Mouse (Mus musculus): ENCODE data around the gene Fam189a2.

Gene Fam189a2

DNA sequence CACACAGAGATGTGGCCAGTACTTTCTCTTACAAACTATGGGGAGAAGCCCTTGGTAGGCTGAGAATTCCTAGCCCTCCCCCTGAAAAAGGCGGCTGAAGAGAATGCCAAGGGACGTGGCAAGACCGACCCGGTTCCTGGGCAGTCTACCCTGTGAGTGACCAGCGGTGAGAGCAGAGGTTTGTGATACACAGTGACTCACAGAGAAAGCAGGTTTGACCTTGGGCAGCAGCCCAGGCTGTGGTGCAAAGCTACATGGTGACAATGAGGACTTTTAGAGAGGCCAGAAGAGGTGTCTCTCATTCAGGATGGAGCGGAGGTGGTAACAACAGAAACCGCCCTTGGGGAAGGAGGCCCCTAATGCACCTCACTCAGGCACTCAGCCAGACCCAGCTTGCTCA lies 59.4 kb downstream of the Fam189a2 start:
- no peak for DNase-seq (ENCODE audit: low spot score)

DNA sequence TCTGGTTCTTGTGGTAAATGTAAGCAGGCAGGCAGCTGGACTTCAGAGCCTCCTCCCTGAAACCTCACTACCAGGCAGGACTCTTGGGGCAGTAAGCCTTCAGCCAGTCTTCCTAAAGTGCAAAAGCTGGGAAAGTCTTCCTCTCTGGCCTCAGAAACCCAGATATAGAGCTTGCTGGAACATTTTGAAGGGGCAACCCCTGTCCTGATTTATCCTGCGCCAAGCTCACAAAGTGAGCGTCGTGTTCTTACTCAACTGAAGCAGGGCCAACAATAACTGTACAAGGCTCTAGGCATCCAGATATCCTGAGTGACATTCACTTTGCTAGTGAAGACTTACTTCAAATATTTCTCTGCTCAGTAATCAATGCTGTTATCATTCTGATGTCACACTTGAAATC lies 60.4 kb downstream of the Fam189a2 start:
- DNase-seq (ENCODE audit: low spot score) = no peak

DNA sequence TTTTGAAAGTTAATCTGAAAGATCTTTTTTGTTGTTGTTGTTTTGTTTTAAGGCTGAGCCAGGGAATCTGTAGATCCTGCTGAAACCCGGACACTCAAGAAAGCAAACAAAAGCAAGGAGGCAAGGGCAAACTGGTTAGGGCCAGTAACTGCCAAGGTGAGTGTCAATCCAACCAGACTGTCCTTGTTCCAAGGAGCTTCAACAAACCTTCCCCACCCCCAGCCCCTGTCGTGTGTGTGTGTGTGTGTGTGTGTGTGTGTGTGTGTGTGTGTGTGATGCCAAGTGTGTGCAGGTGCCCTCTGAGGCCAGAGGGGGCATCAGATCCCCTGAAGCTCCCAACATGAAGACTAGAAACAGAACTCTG lies 62.0 kb downstream of the Fam189a2 start:
- DNase-seq (ENCODE audit: low spot score) = no peak

DNA sequence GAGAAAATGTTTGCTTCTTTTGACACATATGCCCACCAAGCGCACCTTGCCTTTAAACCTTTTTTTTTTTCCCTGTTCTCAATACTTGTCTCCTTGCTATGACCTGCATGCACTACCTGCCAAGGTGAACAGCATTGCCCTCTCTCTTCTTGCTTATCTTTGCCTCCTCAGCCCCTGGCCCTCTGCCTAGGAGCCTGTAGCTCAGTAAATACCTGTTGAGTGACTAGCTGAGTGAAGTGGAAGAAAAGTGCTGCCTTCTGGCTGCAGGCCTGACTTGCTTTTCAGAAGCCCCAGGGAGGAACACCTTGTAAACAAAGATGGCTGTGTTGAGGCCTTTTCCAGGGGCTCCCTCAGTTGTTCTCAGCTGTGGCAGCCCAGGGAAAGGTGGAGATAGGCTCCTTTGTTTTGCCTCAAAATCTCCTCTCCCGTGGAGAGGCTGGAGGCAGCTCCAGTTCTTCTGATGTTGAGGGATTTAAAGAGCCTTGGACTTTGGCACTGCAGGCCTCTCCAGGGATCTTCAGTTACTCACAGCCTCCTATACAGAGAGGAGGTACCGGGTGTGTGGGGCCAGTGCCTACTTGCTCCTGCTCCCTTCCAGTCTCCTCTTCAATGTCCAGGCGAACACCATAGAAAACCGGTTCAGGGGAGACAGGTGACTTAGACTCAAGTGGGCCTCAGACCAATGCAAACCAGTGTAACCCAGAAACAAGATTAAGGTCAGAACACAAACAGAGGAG lies 62.5 kb downstream of the Fam189a2 start:
- DNase-seq (ENCODE audit: low spot score) = no peak

DNA sequence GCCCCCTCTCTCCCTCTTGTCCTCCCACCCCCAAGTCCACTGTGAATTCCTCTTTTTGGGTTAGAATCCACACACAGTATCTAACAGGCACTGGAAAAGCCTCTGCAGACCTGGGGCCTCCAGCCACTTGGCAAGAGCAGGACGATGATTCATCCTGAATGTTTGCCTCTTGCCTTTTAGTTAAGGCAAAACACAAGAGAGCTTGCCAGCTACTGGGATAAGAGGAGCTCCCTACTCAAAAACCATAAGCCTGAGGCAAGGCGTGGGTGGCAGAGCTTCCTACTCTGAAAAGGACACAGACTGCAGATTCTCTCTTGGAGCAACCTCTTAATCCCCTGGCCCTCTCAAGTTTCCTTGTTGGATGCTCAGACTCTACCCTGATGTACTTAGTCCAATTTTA lies 63.7 kb downstream of the Fam189a2 start:
- peak; percentile 56 for DNase-seq (ENCODE audit: low spot score)

DNA sequence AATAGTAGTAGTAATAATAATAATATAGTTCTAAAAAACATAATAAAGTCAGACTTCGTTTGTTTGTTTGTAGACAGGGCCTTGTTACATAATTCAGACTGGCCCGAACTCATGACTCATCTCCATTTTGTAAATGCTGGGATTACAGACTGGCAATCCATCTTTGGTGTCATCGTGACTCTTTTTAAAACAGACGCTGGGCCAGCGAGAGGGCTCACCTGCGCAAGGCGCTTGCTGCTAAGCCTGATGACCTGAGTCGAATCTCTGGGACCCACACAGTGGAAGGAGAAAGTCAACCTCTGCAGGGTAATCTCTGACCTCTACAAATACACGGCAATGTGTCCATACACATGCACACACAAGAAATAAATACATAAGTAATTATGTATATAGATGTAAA lies 64.4 kb downstream of the Fam189a2 start:
- no peak for DNase-seq (ENCODE audit: low spot score)

DNA sequence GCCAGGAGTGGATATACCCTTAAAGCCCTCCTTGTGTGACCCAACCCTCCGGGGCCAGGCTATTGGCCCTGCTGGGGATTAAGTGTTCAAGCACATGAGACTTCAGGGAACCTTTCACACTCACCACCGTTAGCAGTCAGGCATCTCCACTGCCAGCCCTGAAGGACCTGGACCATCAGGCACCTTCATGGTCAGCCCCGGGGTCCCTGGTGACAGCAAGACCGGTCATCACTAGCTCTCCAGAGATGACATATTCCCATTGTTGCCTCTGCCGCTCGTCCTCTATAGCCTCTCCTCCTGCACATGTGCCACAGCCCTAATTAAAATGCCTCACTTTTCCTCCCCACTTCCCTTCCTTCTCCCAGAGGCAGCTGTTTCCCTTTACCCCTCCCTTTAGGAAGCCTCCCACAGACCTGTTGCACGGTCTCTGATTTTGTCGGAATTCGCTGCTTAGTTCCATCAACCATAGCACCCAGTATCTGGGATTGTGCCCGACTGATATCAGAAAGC lies 66.4 kb downstream of the Fam189a2 start:
- no peak for DNase-seq (ENCODE audit: low spot score)

DNA sequence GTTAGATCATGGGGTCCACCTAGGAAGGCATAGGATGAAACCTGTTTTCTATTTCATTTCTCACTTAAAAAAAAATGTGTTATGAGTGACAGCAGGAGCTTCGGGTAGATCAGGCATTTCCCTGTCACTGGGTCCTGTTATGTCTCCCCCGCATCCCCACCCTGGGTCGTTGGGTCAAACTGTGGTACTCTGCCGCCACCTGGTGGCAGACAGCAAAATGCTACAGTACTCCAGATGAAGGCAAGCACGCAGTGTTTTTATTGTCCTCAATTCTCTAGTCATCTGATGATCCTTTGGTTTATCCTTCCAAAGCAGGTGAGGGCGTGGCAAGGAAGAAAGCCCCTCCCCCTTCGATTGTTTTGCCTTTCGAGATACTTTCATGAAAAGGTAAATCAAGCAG lies 69.3 kb downstream of the Fam189a2 start:
- no peak for DNase-seq (ENCODE audit: low spot score)

DNA sequence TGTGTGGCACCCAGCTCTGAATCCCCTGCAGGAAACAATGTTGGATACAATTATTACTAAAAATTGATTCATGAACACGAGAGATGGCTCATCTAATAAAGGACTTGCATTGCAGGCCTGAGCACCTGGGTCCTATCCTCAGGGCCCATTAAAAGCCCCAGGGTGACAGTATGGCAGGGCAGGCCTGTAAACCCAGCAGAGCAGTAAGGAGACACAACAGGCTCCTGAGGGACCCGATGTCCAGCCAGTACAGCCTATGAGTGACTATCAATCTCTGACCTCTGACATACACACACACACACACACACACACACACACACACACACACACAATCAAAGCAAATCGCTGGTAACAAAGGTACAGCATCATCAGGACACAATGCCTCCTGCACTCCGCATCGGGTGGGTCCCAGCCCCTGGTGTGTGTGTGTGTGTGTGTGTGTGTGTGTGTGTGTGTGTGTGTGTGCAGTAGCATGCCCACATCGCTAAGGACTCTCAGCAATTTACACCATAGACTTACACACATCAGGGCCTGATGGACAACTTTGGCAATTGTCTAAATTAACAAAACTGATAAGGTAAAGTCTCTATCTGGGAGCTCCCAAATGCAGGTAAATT lies 69.9 kb downstream of the Fam189a2 start:
- DNase-seq (ENCODE audit: low spot score) = no peak

DNA sequence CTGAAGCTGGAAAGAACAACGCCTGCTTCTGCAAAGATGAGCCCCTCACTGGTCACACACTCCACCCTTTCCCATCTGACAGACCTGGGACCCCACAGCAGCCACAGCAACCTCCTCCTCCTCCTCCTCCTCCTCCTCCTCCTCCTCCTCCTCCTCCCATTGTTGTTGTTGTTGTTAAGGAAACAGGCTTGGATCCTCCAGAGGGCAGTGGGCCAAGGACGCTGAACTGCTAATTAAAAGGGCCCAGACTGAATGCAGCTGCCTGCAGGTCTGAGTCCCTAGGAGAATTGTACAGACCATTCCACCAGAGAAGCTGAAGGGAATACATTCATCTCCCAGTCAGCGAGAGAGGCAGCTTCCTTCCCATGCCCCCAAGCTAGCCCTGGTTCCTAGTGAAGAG lies 70.5 kb downstream of the Fam189a2 start:
- DNase-seq (ENCODE audit: low spot score) = no peak

DNA sequence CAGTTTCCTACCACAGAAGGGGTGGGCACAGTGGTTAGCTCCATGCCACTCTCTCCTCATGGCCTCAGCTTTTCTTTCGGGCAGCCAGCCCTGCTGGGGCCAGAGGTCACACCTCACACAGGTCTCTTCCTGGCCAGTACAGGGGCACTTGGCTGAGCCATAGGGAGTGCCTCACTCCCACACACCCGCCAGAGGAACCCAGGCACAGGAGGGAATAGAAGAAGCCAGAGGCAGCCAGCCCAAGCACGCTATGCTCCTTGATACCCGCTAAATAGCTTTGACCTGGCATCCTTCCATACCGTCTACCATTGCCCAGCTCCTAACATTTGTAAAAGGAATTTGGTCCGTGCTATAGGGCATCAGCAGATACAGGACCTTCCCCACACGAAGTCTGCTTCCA lies 70.9 kb downstream of the Fam189a2 start:
- DNase-seq (ENCODE audit: low spot score) = no peak

DNA sequence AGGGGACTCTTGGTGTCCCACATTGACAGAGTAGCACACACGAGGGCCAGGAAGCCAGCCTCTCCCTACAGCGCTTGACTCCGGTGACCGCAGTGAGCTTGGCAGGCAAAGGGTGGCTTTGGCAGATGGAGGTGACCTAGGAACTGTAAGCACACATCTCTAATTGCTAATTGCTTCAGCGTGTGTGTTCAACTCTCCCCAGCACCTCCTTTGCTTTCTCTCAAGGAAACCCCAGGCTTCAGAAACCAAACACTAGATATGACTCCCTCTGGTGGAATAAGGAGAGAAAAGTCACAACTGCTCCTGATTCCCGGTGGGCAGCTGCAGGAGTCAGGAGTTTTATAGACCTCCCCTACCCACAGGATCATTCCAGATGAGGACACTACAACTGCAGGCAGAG lies 71.9 kb downstream of the Fam189a2 start:
- no peak for DNase-seq (ENCODE audit: low spot score)

DNA sequence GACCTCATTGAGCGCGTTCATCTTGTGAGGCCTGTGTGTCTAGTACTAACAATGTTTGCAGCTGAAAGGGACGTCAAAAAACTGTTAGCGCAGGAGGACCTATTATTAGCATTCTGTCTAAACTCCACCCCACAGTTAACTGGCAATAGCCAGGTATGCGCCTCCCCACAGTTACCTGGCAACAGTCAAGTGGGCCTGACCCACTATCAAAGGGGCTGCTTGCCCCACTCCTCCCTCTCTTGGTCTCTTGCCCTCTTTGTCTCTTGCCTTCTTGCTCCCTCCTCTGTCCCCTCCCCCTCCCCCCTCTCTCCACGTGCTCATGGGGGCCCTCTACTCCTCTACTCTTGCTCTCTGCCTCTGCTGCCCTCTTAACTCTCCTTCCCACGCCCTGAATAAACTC lies 73.3 kb downstream of the Fam189a2 start:
- DNase-seq (ENCODE audit: low spot score) = no peak

DNA sequence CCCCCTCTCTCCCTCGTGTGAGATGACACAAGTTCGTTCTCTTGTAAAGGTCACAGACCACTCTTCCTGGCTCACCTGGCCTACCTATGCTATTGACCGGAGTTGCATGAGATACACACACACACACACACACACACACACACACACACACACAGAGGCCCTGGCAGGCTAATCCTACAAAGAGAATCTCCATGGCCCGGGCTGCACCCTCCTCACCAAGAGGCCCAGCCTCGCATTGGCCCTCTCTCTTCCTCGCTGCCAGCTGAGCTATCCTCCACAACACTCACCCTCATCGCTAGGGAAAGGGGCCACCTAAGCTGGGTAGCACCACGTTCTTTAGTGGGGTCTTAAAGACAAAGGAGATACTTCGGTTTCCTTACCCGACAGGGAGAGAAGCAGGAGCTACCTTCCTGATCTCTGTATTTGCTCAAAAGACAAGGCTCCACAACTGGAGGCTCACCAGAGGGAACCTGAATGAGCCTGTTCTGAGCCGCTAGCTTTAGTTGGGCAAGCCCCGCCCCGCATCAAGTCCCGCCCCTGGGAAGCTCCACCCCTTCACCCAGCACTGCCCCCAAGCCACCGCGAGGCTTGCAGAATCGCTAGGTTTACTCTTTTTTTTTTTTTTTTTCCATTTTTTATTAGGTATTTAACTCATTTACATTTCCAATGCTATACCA lies 74.4 kb downstream of the Fam189a2 start:
- DNase-seq (ENCODE audit: low spot score) = no peak

DNA sequence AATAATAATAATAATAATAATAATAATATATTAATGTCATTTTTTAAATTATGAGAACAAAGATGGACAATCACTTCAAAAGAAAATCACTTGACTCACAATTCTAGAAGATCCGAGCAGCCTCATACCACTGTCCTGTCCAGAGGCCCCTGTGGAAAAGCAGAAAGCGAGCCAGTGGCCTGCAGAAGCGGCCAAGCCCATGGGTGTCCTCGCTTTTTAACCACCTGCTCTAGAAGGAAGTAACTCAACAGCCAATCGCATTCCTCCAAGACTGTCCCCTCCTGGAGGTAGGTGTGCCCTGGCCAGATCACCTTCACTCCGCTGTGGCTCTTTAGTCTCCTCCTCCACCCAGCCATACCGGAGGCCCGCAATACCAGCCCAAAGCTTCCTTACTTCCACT lies 75.4 kb downstream of the Fam189a2 start:
- no peak for DNase-seq (ENCODE audit: low spot score)

DNA sequence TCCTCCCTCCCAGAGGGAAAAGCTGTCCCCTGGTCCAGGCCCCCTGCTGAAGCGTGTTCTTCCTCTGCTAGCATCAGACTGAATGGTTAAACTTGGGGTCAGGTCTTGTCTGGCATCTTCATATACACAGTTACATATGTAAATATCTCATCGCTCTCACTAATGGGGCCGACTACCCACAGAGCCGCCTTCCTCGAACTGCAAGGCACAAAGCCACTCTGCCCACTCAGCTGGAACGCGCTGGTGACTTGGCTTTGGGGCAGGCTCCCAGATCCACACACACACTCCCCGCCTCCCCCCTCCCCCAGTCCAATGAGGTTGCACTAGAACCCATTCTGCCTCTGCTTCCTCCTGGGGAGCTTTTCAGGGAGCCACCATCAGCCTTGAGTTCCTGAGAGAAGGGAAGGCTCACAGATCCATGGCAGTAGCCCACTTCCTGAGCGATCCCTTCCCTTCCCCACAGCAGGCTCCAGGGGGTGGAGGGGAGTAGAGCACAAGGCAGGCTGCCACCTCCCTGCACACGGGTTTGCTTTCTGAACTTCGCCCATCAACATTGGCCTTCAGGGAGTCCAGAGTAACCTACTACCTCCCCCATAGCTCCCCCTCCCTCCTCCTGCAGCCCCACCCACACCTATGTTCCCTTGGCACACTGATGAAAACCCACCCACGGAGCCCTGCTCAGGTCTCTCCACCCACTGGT lies 82.4 kb downstream of the Fam189a2 start:
- no peak for DNase-seq (ENCODE audit: low spot score)

DNA sequence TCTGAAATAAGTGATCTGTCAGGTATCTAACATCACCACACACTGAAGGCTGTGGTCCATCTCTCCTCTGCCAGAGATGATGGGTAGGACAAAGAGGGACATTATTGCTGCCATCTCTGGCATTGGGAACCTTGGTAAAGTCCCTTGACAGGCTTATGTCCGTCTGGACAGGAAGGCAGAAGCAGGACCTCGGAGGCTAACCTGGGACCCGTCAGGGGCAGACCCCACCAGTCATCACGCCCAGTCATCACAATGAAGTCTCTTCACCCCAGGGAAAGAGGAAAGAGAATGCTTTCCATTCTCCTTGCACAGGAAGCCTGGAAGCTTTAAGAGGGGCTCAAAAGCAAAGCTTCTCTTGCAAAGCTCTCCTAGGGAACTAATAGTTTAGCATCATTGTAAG lies 82.9 kb downstream of the Fam189a2 start:
- DNase-seq (ENCODE audit: low spot score) = no peak

DNA sequence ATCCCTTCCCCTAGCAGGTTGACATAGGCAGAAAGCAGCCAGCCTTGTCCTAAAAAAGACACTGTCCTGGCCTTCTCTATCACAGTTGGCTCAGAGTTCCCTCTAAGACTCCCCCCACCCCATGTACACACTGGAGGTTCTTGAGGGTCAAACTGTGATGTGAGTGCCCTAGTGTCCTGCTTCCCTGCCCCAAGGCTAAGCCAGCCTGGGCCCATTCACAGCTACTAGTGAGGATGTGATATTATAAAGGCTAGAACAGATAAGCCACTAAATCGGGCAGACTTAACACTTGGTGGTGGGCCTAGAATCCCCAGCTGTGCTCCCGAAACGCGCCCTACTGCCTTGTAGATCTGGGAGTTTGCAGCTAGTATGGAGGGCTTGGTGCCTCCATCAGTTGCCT lies 84.1 kb downstream of the Fam189a2 start:
- no peak for DNase-seq (ENCODE audit: low spot score)

DNA sequence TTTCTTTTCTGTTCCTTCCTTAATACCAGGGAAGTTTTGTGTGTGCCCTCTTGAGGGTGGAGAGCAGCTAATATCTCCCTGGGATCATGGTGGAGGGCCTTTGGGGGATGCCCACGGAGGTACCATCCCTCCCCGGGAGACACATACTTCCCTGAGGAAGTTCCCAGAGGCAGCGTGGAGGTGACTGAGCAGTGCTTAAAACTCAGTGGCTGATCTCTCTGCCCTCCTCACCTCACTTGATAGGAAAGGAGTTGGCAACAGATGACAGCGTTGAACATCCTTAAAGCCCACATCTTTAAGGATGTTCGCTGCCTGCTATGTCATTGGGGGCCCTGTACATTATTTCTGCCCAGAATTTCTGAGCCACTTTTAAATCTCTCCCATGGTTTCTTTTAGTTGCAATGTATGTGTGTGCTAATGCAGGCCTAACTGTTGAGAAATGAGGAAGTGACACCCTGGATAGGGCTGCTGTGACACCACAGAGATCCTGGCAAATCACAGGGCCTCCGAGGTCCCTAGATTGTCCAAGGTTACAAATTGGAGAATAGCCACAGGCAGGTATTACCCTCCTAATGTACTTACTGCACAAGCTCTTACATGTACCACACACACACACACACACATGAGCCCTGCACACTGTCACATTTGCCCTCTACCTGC lies 84.7 kb downstream of the Fam189a2 start:
- DNase-seq (ENCODE audit: low spot score) = no peak

DNA sequence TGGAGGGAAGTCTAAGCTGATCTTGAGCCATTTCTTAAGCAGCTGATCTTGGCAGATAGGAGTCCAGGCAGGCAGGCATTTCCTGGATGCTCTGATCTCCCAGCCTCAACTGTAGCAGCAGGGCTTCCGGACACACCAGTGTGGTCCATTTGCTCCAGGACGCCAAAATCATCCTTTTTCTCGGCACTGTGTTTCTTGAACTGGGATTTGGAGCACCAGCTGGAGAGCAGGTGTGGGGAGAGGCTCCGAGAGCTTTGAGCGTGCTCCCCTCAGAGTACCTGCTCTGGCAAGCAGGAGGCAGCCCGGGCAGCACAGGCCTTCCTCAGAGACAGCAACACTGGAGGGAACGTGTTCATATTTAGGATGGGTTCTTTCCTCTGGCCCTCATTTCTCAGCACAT lies 87.9 kb downstream of the Fam189a2 start:
- no peak for DNase-seq (ENCODE audit: low spot score)

DNA sequence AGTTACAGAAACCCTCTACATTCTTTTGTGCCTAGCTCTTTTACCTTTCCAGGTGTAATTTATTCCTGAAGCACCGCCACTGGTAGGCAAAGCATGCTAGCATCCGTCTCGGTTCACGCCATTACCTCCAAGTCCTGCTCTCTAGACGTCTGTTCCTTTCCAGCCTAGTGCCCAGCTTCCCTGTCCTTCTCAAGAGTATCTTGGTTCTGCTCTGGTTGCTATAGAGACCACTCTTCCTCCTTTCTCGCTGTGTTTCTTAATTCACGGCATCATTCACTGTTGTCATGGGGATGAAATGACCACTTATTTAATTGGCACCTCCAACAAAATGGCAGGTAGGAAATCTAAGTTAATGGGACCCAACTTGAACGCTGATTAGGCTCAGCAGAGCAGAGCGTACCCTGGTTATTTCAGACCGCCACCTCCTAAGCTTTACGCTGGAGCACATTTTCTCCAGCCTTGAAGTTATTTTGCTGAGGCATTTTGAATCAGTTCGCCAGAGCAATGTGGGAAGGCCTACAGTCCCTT lies 89.3 kb downstream of the Fam189a2 start:
- DNase-seq (ENCODE audit: low spot score) = no peak

DNA sequence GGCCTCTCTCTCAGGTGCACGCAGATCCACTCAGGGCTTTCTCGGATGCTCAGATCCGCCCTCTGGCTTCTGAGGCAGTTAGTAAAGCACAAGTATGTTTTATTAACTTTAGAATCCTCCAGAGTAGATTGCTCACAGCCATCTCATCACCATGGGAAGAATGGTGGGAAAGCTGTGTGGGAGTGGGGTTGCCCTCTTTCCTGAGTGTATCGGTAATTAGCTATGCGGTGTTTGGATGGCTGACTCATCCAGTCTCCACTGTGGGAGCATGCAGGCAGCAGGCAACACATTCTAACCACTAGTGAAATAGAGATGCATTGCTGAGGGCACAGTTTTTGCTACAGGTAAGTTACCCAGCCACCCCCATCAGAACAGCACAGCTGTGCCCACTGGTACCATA lies 100.0 kb downstream of the Fam189a2 start:
- peak; percentile 50 for DNase-seq (ENCODE audit: low spot score)

Measured in left cerebral cortex, adult 11 months (tissue).